Mouse (Mus musculus) MEL (cell line): Measurements from ENCODE around the gene Gm12355. TPM values are rescaled to one million over a fixed set of nuclear protein-coding genes. Genes with fewer than 3 reads are reported as not detected.

ENCODE experiments used
- DNase-seq: peaks from one replicate; pipeline ENCODE4 v3.0.0; 2011; ENCODE audit warnings: low read depth, low spot score
- H3K27ac ChIP-seq: 2 replicates; pipeline ENCODE4 v1.5.1; 2012; ENCODE audit warnings: low read depth, mild to moderate bottlenecking, control low read depth, low read length, moderate library complexity; ENCODE audit not compliant: control insufficient read depth
- H3K27me3 ChIP-seq, 2 experiments: fragments of 150-350 bp in 1 of 2; sonication (generic) in 1 of 2; 2 replicates each; pipeline ENCODE4 v1.6.1; 2012; ENCODE audit warnings: low read length in 2 of 2, mild to moderate bottlenecking in 2 of 2, improper control_type of control experiment in 1 of 2, moderate library complexity in 1 of 2; ENCODE audit not compliant: insufficient read depth in 2 of 2, control insufficient read depth in 1 of 2
- H3K36me3 ChIP-seq, 2 experiments: 2 replicates each; pipeline ENCODE4 v1.6.1; 2012 to 2014; ENCODE audit warnings: low read length in 2 of 2, improper control_type of control experiment in 1 of 2, inconsistent platforms in 1 of 2, mild to moderate bottlenecking in 1 of 2; ENCODE audit not compliant: insufficient read depth in 2 of 2, control insufficient read depth in 1 of 2
- H3K4me1 ChIP-seq, 2 experiments: fragments of 150-350 bp in 1 of 2; sonication (generic) in 1 of 2; 2 replicates each; pipeline ENCODE4 v1.6.1; 2012; ENCODE audit warnings: low read length in 2 of 2, improper control_type of control experiment in 1 of 2, mild to moderate bottlenecking in 1 of 2; ENCODE audit not compliant: insufficient read depth in 2 of 2, control insufficient read depth in 1 of 2
- H3K4me3 ChIP-seq, 2 experiments: fragments of 150-350 bp in 1 of 2; sonication (generic) in 1 of 2; 2 replicates each; pipeline ENCODE4 v1.5.1; 2012; ENCODE audit warnings: low read depth in 2 of 2, low read length in 2 of 2, mild to moderate bottlenecking in 2 of 2, moderate library complexity in 2 of 2, control low read depth in 1 of 2, improper control_type of control experiment in 1 of 2; ENCODE audit not compliant: control insufficient read depth in 1 of 2, insufficient read depth in 1 of 2
- H3K79me2 ChIP-seq: 2 replicates; pipeline ENCODE4 v1.6.1; 2012; ENCODE audit warnings: mild to moderate bottlenecking, low read length, moderate library complexity; ENCODE audit not compliant: control insufficient read depth, poor library complexity, insufficient read depth
- H3K9ac ChIP-seq: 2 replicates; pipeline ENCODE4 v1.6.1; 2012; ENCODE audit warnings: low read depth, mild to moderate bottlenecking, control low read depth, low read length, moderate library complexity; ENCODE audit not compliant: control insufficient read depth, poor library complexity, severe bottlenecking
- H3K9me3 ChIP-seq: fragments of 150-350 bp; sonication (generic); replicated peaks from 2 replicates; pipeline ENCODE4 v1.6.1; 2012; ENCODE audit warnings: mild to moderate bottlenecking, low read length, improper control_type of control experiment, moderate library complexity; ENCODE audit not compliant: insufficient read depth
- BHLHE40 ChIP-seq: IDR thresholded peaks from 2 replicates; pipeline ENCODE4 v1.6.1; 2012; ENCODE audit warnings: low read depth, mild to moderate bottlenecking, inconsistent platforms, low read length, improper control_type of control experiment, borderline replicate concordance
- CHD1 ChIP-seq: IDR thresholded peaks from 2 replicates; pipeline ENCODE4 v1.6.1; 2012; ENCODE audit warnings: low read depth, mild to moderate bottlenecking, inconsistent platforms, low read length, improper control_type of control experiment
- CHD2 ChIP-seq: IDR thresholded peaks from 2 replicates; pipeline ENCODE4 v1.6.1; 2011; ENCODE audit warnings: low read length, improper control_type of control experiment
- CTCF ChIP-seq, 3 experiments: IDR thresholded peaks in 2 of 3; conservative IDR thresholded peaks in 1 of 3; 2 replicates each; pipeline ENCODE4 v1.5.1; 2011 to 2012; ENCODE audit warnings: low read length in 3 of 3, low read depth in 2 of 3, mild to moderate bottlenecking in 2 of 3, improper control_type of control experiment in 1 of 3, inconsistent platforms in 1 of 3, mixed read lengths in 1 of 3, moderate library complexity in 1 of 3; ENCODE audit not compliant: control insufficient read depth in 1 of 3, insufficient read depth in 1 of 3, poor library complexity in 1 of 3, severe bottlenecking in 1 of 3
- E2F4 ChIP-seq: IDR thresholded peaks from 2 replicates; pipeline ENCODE4 v1.6.1; 2011; ENCODE audit warnings: low read depth, low read length, improper control_type of control experiment, borderline replicate concordance
- ELF1 ChIP-seq: IDR thresholded peaks from 2 replicates; pipeline ENCODE4 v1.6.1; 2014; ENCODE audit warnings: low read depth, mild to moderate bottlenecking, inconsistent platforms, low read length, improper control_type of control experiment, moderate library complexity
- EP300 ChIP-seq, 2 experiments: IDR thresholded peaks; 2 replicates each; pipeline ENCODE4 v1.6.1; 2011; ENCODE audit warnings: improper control_type of control experiment in 2 of 2, low read length in 2 of 2, low read depth in 1 of 2, mild to moderate bottlenecking in 1 of 2
- ETS1 ChIP-seq: IDR thresholded peaks from 2 replicates; pipeline ENCODE4 v1.6.1; 2012; ENCODE audit warnings: low read depth, mild to moderate bottlenecking, inconsistent platforms, low read length, improper control_type of control experiment, moderate library complexity
- GABPA ChIP-seq: IDR thresholded peaks from 2 replicates; pipeline ENCODE4 v1.6.1; 2012; ENCODE audit warnings: low read depth, mild to moderate bottlenecking, inconsistent platforms, low read length, improper control_type of control experiment, moderate library complexity
- GATA1 ChIP-seq: IDR thresholded peaks from 2 replicates; pipeline ENCODE4 v1.6.1; 2011; ENCODE audit warnings: low read depth, low read length, improper control_type of control experiment
- HCFC1 ChIP-seq: IDR thresholded peaks from 2 replicates; pipeline ENCODE4 v1.6.1; 2012; ENCODE audit warnings: low read depth, mild to moderate bottlenecking, inconsistent platforms, low read length, improper control_type of control experiment, moderate library complexity
- JUND ChIP-seq: IDR thresholded peaks from 2 replicates; pipeline ENCODE4 v1.6.1; 2011; ENCODE audit warnings: low read depth, mild to moderate bottlenecking, improper control_type of control experiment, low read length
- KAT2A ChIP-seq: conservative IDR thresholded peaks from 2 replicates; pipeline ENCODE4 v1.6.1; 2012; ENCODE audit warnings: low read depth, low read length, improper control_type of control experiment, inconsistent platforms
- MAFK ChIP-seq: IDR thresholded peaks from 2 replicates; pipeline ENCODE4 v1.6.1; 2011; ENCODE audit warnings: low read depth, mild to moderate bottlenecking, low read length, improper control_type of control experiment, borderline replicate concordance
- MAX ChIP-seq: IDR thresholded peaks from 2 replicates; pipeline ENCODE4 v1.6.1; 2011; ENCODE audit warnings: low read length, improper control_type of control experiment
- MAZ ChIP-seq: IDR thresholded peaks from 2 replicates; pipeline ENCODE4 v1.6.1; 2012; ENCODE audit warnings: low read depth, mild to moderate bottlenecking, inconsistent platforms, low read length, improper control_type of control experiment
- MEF2A ChIP-seq: IDR thresholded peaks from 2 replicates; pipeline ENCODE4 v1.6.1; 2014; ENCODE audit warnings: low read depth, mild to moderate bottlenecking, inconsistent platforms, low read length, improper control_type of control experiment; ENCODE audit not compliant: poor library complexity, insufficient replicate concordance, severe bottlenecking; ENCODE audit errors: extremely low read depth
- MXI1 ChIP-seq: IDR thresholded peaks from 2 replicates; pipeline ENCODE4 v1.6.1; 2011; ENCODE audit warnings: mild to moderate bottlenecking, low read depth, low read length, improper control_type of control experiment
- MYB ChIP-seq: IDR thresholded peaks from 2 replicates; pipeline ENCODE4 v1.6.1; 2011; ENCODE audit warnings: mild to moderate bottlenecking, low read depth, low read length, improper control_type of control experiment
- NELFE ChIP-seq: IDR thresholded peaks from 2 replicates; pipeline ENCODE4 v1.6.1; 2011; ENCODE audit warnings: low read depth, low read length, improper control_type of control experiment
- NRF1 ChIP-seq: IDR thresholded peaks from 2 replicates; pipeline ENCODE4 v1.6.1; 2014; ENCODE audit warnings: low read depth, mild to moderate bottlenecking, inconsistent platforms, low read length, improper control_type of control experiment, moderate library complexity; ENCODE audit not compliant: poor library complexity, insufficient read depth, severe bottlenecking
- POLR2A ChIP-seq, 2 experiments: IDR thresholded peaks; 2 replicates each; pipeline ENCODE4 v1.6.1; 2011 to 2012; ENCODE audit warnings: low read length in 2 of 2, mild to moderate bottlenecking in 2 of 2, control low read depth in 1 of 2, improper control_type of control experiment in 1 of 2, low read depth in 1 of 2, moderate library complexity in 1 of 2; ENCODE audit not compliant: control insufficient read depth in 1 of 2, insufficient read depth in 1 of 2, poor library complexity in 1 of 2
- POLR2AphosphoS2 ChIP-seq: IDR thresholded peaks from 2 replicates; pipeline ENCODE4 v1.6.1; 2011; ENCODE audit warnings: low read length, improper control_type of control experiment
- POLR2AphosphoS5 ChIP-seq: IDR thresholded peaks from 2 replicates; pipeline ENCODE4 v1.6.1; 2012; ENCODE audit warnings: low read depth, borderline replicate concordance, mild to moderate bottlenecking, inconsistent platforms, low read length, moderate library complexity, mixed read lengths
- RAD21 ChIP-seq: IDR thresholded peaks from 2 replicates; pipeline ENCODE4 v1.6.1; 2011; ENCODE audit warnings: mild to moderate bottlenecking, low read depth, low read length, improper control_type of control experiment
- RCOR1 ChIP-seq: IDR thresholded peaks from 2 replicates; pipeline ENCODE4 v1.6.1; 2012; ENCODE audit warnings: low read depth, mild to moderate bottlenecking, inconsistent platforms, low read length, improper control_type of control experiment
- SIN3A ChIP-seq: IDR thresholded peaks from 2 replicates; pipeline ENCODE4 v1.6.1; 2012; ENCODE audit warnings: low read length, improper control_type of control experiment, inconsistent platforms
- SMC3 ChIP-seq: IDR thresholded peaks from 2 replicates; pipeline ENCODE4 v1.6.1; 2011; ENCODE audit warnings: low read depth, low read length, improper control_type of control experiment
- TAL1 ChIP-seq: IDR thresholded peaks from 2 replicates; pipeline ENCODE4 v1.6.1; 2012; ENCODE audit warnings: mild to moderate bottlenecking, inconsistent platforms, low read length, moderate library complexity, mixed read lengths
- TBP ChIP-seq: IDR thresholded peaks from 2 replicates; pipeline ENCODE4 v1.8.0; 2011; ENCODE audit warnings: low read depth, low read length, improper control_type of control experiment
- TCF12 ChIP-seq: IDR thresholded peaks from 2 replicates; pipeline ENCODE4 v1.6.1; 2014; ENCODE audit warnings: low read depth, mild to moderate bottlenecking, inconsistent platforms, low read length, improper control_type of control experiment, moderate library complexity
- UBTF ChIP-seq: IDR thresholded peaks from 2 replicates; pipeline ENCODE4 v1.6.1; 2012; ENCODE audit warnings: low read depth, mild to moderate bottlenecking, inconsistent platforms, low read length, improper control_type of control experiment, moderate library complexity, borderline replicate concordance; ENCODE audit not compliant: insufficient read depth
- USF1 ChIP-seq: IDR thresholded peaks from 2 replicates; pipeline ENCODE4 v1.6.1; 2014; ENCODE audit warnings: low read depth, mild to moderate bottlenecking, inconsistent platforms, low read length, improper control_type of control experiment, moderate library complexity
- USF2 ChIP-seq, 2 experiments: IDR thresholded peaks; 2 replicates each; pipeline ENCODE4 v1.6.1; 2011 to 2012; ENCODE audit warnings: improper control_type of control experiment in 2 of 2, low read length in 2 of 2, borderline replicate concordance in 1 of 2, inconsistent platforms in 1 of 2, low read depth in 1 of 2, mild to moderate bottlenecking in 1 of 2; ENCODE audit not compliant: insufficient read depth in 1 of 2
- ZC3H11A ChIP-seq: IDR thresholded peaks from 2 replicates; pipeline ENCODE4 v1.6.1; 2012; ENCODE audit warnings: low read depth, mild to moderate bottlenecking, inconsistent platforms, low read length, improper control_type of control experiment
- ZKSCAN1 ChIP-seq: IDR thresholded peaks from 2 replicates; pipeline ENCODE4 v1.6.1; 2012; ENCODE audit warnings: low read depth, mild to moderate bottlenecking, inconsistent platforms, low read length, improper control_type of control experiment, moderate library complexity
- ZMIZ1 ChIP-seq: IDR thresholded peaks from 2 replicates; pipeline ENCODE4 v1.6.1; 2012; ENCODE audit warnings: low read depth, mild to moderate bottlenecking, inconsistent platforms, low read length, improper control_type of control experiment, moderate library complexity
- ZNF384 ChIP-seq: IDR thresholded peaks from 2 replicates; pipeline ENCODE4 v1.6.1; 2012; ENCODE audit warnings: low read depth, mild to moderate bottlenecking, inconsistent platforms, low read length, improper control_type of control experiment
- polyA plus RNA-seq, 2 experiments: library from polyadenylated mRNA; stranded (reverse) in 1 of 2; unstranded in 1 of 2; fragments of >175 nt in 1 of 2; fragments of >200 nt in 1 of 2; gene quantifications; 2 replicates each; pipeline versions ENCODE4 v1.2.1 to v1.2.4; 2012; ENCODE audit warnings: low replicate concordance in 2 of 2, low read depth in 1 of 2; ENCODE audit not compliant: insufficient read length in 2 of 2, insufficient read depth in 1 of 2, missing spikeins in 1 of 2
- total RNA-seq: library from RNA; depleted of rRNA; stranded (reverse); fragments of 300-350 nt; gene quantifications from 2 replicates; pipeline ENCODE4 v1.2.3, GENCODE M21; 2012

Gene Gm12355
- total and polyA plus RNA-seq, 3 experiments = 0.58 to 3.4 TPM; not detected in 1

DNA sequence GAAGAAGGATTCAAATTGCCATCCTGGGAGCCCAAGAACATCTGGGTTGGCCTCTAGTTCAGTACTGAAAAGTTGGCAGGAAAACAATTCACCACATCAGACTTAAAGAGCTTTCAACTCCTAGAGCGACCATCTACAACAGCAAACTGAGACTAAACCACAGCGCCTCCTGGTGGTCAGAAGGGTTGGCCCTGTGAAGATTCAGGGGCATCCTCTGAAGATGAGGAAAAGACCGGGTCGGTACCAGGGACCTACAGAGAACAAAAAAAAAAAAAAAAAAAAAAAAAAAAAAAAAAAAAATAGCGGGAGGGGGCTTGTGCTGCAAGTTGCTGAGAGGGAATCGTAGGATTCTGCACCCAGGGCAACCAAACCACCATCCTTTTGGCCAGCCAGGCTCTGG is 28.1 kb downstream of the Gm12355 start:
- H3K27ac ChIP-seq = no peak overlapping the region
- no peaks in the 10 kb centered on the region for H3K9me3 ChIP-seq
- peaks cover 16 to 21% of the 10 kb centered on the region in 2 experiments for H3K27me3 ChIP-seq
- no peaks in the 10 kb centered on the region for H3K79me2 ChIP-seq
- H3K36me3 ChIP-seq = 0 out of 4 replicates have a peak, but pooled peaks cover 0 to 1% of the 10 kb centered on the region in 2 experiments
- H3K4me3 ChIP-seq = no peak overlapping the region
- peak; percentile 90 for DNase-seq
- no peak overlapping the region for H3K9ac ChIP-seq
- H3K4me1 ChIP-seq = peaks cover 1 to 3% of the 10 kb centered on the region in 2 experiments; a peak in 2 of 4 replicates
- TF ChIP-seq MYB (no peak), POLR2A (IDR thresholded peaks at IDR 0.05; ENCODE audit: control insufficient read depth in 1 of 2, insufficient read depth in 1 of 2, low read depth in 1 of 2, low read length in 2 of 2, poor library complexity in 1 of 2) (no peak), MAZ (0 out of 2 replicates have a peak, but pooled peaks have one; percentile 26), MAX (no peak), TBP (no peak), RCOR1 (no peak), KAT2A (no peak), ETS1 (no peak), E2F4 (no peak), USF1 (no peak), CHD2 (no peak), USF2 (IDR thresholded peaks at IDR 0.05; ENCODE audit: borderline replicate concordance in 1 of 2, insufficient read depth in 1 of 2, low read depth in 1 of 2, low read length in 2 of 2) (no peak), UBTF (no peak), MAFK (no peak), SIN3A (peak; percentile 65), SMC3 (peak; percentile 99), ZNF384 (peak; percentile 37; the same call in 1 of the 2 replicates), GABPA (no peak), CTCF (IDR thresholded peaks at IDR 0.05 in 2 of 3, conservative IDR thresholded peaks at IDR 0.05 in 1 of 3; ENCODE audit: control insufficient read depth in 1 of 3, insufficient read depth in 1 of 3, low read depth in 2 of 3, low read length in 3 of 3, poor library complexity in 1 of 3, severe bottlenecking in 1 of 3) (peak; percentile 85 to 98 (median 96)), EP300 (IDR thresholded peaks at IDR 0.05; ENCODE audit: low read depth in 1 of 2, low read length in 2 of 2) (no peak), TCF12 (no peak), POLR2AphosphoS5 (no peak), ELF1 (no peak), MEF2A (no peak), MXI1 (peak; percentile 50; the same call in 1 of the 2 replicates), NELFE (no peak), TAL1 (no peak), POLR2AphosphoS2 (no peak), NRF1 (no peak), CHD1 (no peak), BHLHE40 (no peak), JUND (no peak), GATA1 (no peak), HCFC1 (peak; percentile 68), ZC3H11A (peak; percentile 99), RAD21 (peak; percentile 87), ZKSCAN1 (no peak), ZMIZ1 (no peak)
